Comparison of ENCODE assay signal across 8 mouse cellular contexts in genomic region chr8:84913502-84913900, GRCm38 (mm10). TPM values are rescaled to one million over a fixed set of nuclear protein-coding genes. Genes with fewer than 3 reads are reported as not detected.
DNase-seq lines count a peak whose midpoint lies in the region; ATAC-seq and TF ChIP-seq lines count a peak whose summit lies in the region.

No protein-coding gene starts in this region.

- peak overlapping the region; percentile 24 for H3K9ac ChIP-seq in intestine, embryonic 15.5 days
- H3K9ac ChIP-seq in midbrain, embryonic 15.5 days: no peak overlapping the region

- no peak for ATAC-seq in intestine, embryonic 15.5 days
- no peak for ATAC-seq in midbrain, embryonic 15.5 days (replicated peaks)

- no peaks in the 10 kb centered on the region for H3K36me3 ChIP-seq in kidney, adult 2 months (ENCODE audit: control insufficient read depth, insufficient read depth, low read length)
- no peaks in the 10 kb centered on the region for H3K36me3 ChIP-seq in intestine, embryonic 15.5 days
- H3K36me3 ChIP-seq in midbrain, embryonic 15.5 days (replicated peaks): peaks cover 64% of the 10 kb centered on the region

- TF ChIP-seq POLR2A in kidney, adult 2 months (IDR thresholded peaks at IDR 0.05; ENCODE audit: low read depth, low read length): no peak
- TF ChIP-seq POLR2A in cortical plate, adult 2 months (IDR thresholded peaks at IDR 0.05; ENCODE audit: extremely low read depth, insufficient read depth, low read length): no peak

- no peak for DNase-seq in kidney, adult 2 months
- no peak for DNase-seq in kidney, adult 9 months
- no peak for DNase-seq in embryo, embryonic 10.5 days (ENCODE audit: low spot score)
- no peak for DNase-seq in thymus, postnatal 0 days (ENCODE audit: low spot score)
- DNase-seq in right cerebral cortex, postnatal 4 days: no peak

- no peak for TF ChIP-seq CTCF in kidney, adult 2 months (conservative IDR thresholded peaks at IDR 0.05; ENCODE audit: insufficient read depth, insufficient read length, low read depth, low read length)
- no peak for TF ChIP-seq CTCF in cortical plate, adult 2 months (IDR thresholded peaks at IDR 0.05; ENCODE audit: extremely low read depth, insufficient read depth, low read length)

- H3K4me1 ChIP-seq in kidney, adult 2 months (ENCODE audit: control insufficient read depth, insufficient read depth, low read length): no peaks in the 10 kb centered on the region
- H3K4me1 ChIP-seq in cortical plate, adult 2 months (ENCODE audit: control insufficient read depth, insufficient read depth, low read length): 0 out of 2 replicates have a peak, but pooled peaks cover 2% of the 10 kb centered on the region
- H3K4me1 ChIP-seq in intestine, embryonic 15.5 days (replicated peaks): peaks cover 8% of the 10 kb centered on the region; the same call in 1 of the 2 replicates
- H3K4me1 ChIP-seq in midbrain, embryonic 15.5 days: peaks cover 14% of the 10 kb centered on the region; the same call in 1 of the 2 replicates

- no peak overlapping the region for H3K27ac ChIP-seq in kidney, adult 2 months (ENCODE audit: insufficient read depth, low read depth, low read length)
- H3K27ac ChIP-seq in cortical plate, adult 2 months (ENCODE audit: insufficient read depth, low read length): no peak overlapping the region
- no peak overlapping the region for H3K27ac ChIP-seq in intestine, embryonic 15.5 days
- H3K27ac ChIP-seq in midbrain, embryonic 15.5 days: no peak overlapping the region

- H3K4me3 ChIP-seq in kidney, adult 2 months (ENCODE audit: insufficient read depth, low read depth, low read length): peak overlapping the region; percentile 42
- peak overlapping the region; percentile 8; the same call in 1 of the 2 replicates for H3K4me3 ChIP-seq in cortical plate, adult 2 months (ENCODE audit: insufficient read depth, low read length)
- peak overlapping the region; percentile 39 for H3K4me3 ChIP-seq in intestine, embryonic 15.5 days (replicated peaks)
- peak overlapping the region; percentile 15; the same call in 1 of the 2 replicates for H3K4me3 ChIP-seq in midbrain, embryonic 15.5 days

- H3K4me2 ChIP-seq in intestine, embryonic 15.5 days (replicated peaks): peak overlapping the region; percentile 80
- peak overlapping the region; percentile 39; the same call in 1 of the 2 replicates for H3K4me2 ChIP-seq in midbrain, embryonic 15.5 days

- no peaks in the 10 kb centered on the region for H3K9me3 ChIP-seq in intestine, embryonic 15.5 days
- H3K9me3 ChIP-seq in midbrain, embryonic 15.5 days: no peaks in the 10 kb centered on the region

- 9% methylated on average over 9 of the region's 9 CpGs for WGBS in kidney, adult 2 months
- 12% methylated on average over 9 of the region's 9 CpGs for WGBS in intestine, embryonic 15.5 days
- 24% methylated on average over 9 of the region's 9 CpGs for WGBS in midbrain, embryonic 15.5 days

- no peaks in the 10 kb centered on the region for H3K27me3 ChIP-seq in kidney, adult 2 months (replicated peaks; ENCODE audit: control insufficient read depth, insufficient read depth, low read length)
- H3K27me3 ChIP-seq in intestine, embryonic 15.5 days (replicated peaks): peaks cover 45% of the 10 kb centered on the region
- peaks cover 35% of the 10 kb centered on the region for H3K27me3 ChIP-seq in midbrain, embryonic 15.5 days (replicated peaks)

RNA-seq across cellular contexts. Expression of gene Dnase2a, which starts 5.1 kb away (rescaled TPM):
- 19.0 and 20.1 TPM in 2 replicates for polyA plus RNA-seq in kidney, adult 2 months (2012; rRNA removed)
- polyA plus RNA-seq in cortical plate, adult 2 months (2012; rRNA removed): 6.1 and 6.7 TPM in 2 replicates
- polyA plus RNA-seq in intestine, embryonic 15.5 days (2015; fragmentation: Nextera tagmentation; extraction: Ambion mirVana): 8.7 and 10.2 TPM in 2 replicates
- polyA plus RNA-seq in midbrain, embryonic 15.5 days (2015; fragmentation: Nextera tagmentation; extraction: Ambion mirVana): 7.1 and 7.6 TPM in 2 replicates
- polyA plus RNA-seq in thymus, postnatal 0 days (2015; fragmentation: Nextera tagmentation; extraction: Ambion mirVana): 12.8 and 12.9 TPM in 2 replicates

RNA-seq across cellular contexts. Expression of gene Klf1, which starts 11.8 kb away (rescaled TPM):
- 3.2 and 6.0 TPM in 2 replicates for polyA plus RNA-seq in kidney, adult 2 months (2012; rRNA removed)
- polyA plus RNA-seq in cortical plate, adult 2 months (2012; rRNA removed): 0.23 and 0.35 TPM in 2 replicates
- polyA plus RNA-seq in intestine, embryonic 15.5 days (2015; fragmentation: Nextera tagmentation; extraction: Ambion mirVana): 6.4 and 7.7 TPM in 2 replicates
- polyA plus RNA-seq in midbrain, embryonic 15.5 days (2015; fragmentation: Nextera tagmentation; extraction: Ambion mirVana): 0.65 and 0.79 TPM in 2 replicates
- 0.37 and 0.43 TPM in 2 replicates for polyA plus RNA-seq in thymus, postnatal 0 days (2015; fragmentation: Nextera tagmentation; extraction: Ambion mirVana)

RNA-seq across cellular contexts. Expression of gene Gcdh, which starts 19.8 kb away (rescaled TPM):
- 700 TPM in 2 replicates for polyA plus RNA-seq in kidney, adult 2 months (2012; rRNA removed)
- polyA plus RNA-seq in cortical plate, adult 2 months (2012; rRNA removed): 81.5 and 91.9 TPM in 2 replicates
- polyA plus RNA-seq in intestine, embryonic 15.5 days (2015; fragmentation: Nextera tagmentation; extraction: Ambion mirVana): 42.8 and 49.2 TPM in 2 replicates
- polyA plus RNA-seq in midbrain, embryonic 15.5 days (2015; fragmentation: Nextera tagmentation; extraction: Ambion mirVana): 36.1 and 37.1 TPM in 2 replicates
- 27.1 and 29.1 TPM in 2 replicates for polyA plus RNA-seq in thymus, postnatal 0 days (2015; fragmentation: Nextera tagmentation; extraction: Ambion mirVana)

RNA-seq across cellular contexts. Expression of gene Mast1, which starts 23.7 kb away (rescaled TPM):
- polyA plus RNA-seq in kidney, adult 2 months (2012; rRNA removed): 0.18 and 0.38 TPM in 2 replicates
- 76.0 and 79.7 TPM in 2 replicates for polyA plus RNA-seq in cortical plate, adult 2 months (2012; rRNA removed)
- 1.6 TPM in 2 replicates for polyA plus RNA-seq in intestine, embryonic 15.5 days (2015; fragmentation: Nextera tagmentation; extraction: Ambion mirVana)
- polyA plus RNA-seq in midbrain, embryonic 15.5 days (2015; fragmentation: Nextera tagmentation; extraction: Ambion mirVana): 76.2 and 84.8 TPM in 2 replicates
- 0.08 and 0.22 TPM in 2 replicates for polyA plus RNA-seq in thymus, postnatal 0 days (2015; fragmentation: Nextera tagmentation; extraction: Ambion mirVana)

RNA-seq across cellular contexts. Expression of gene Rtbdn, which starts 33.3 kb away (rescaled TPM):
- polyA plus RNA-seq in kidney, adult 2 months (2012; rRNA removed): not detected in 2 replicates
- 6.0 and 6.1 TPM in 2 replicates for polyA plus RNA-seq in cortical plate, adult 2 months (2012; rRNA removed)
- polyA plus RNA-seq in intestine, embryonic 15.5 days (2015; fragmentation: Nextera tagmentation; extraction: Ambion mirVana): 0.31 and 0.51 TPM in 2 replicates
- polyA plus RNA-seq in midbrain, embryonic 15.5 days (2015; fragmentation: Nextera tagmentation; extraction: Ambion mirVana): 2.8 and 3.4 TPM in 2 replicates
- 0.10 and 0.23 TPM in 2 replicates for polyA plus RNA-seq in thymus, postnatal 0 days (2015; fragmentation: Nextera tagmentation; extraction: Ambion mirVana)
